Mouse (Mus musculus) hindbrain, embryonic 12.5 days (tissue): ENCODE measurements around the gene Prr5. TPM values are rescaled to one million over a fixed set of nuclear protein-coding genes. Genes with fewer than 3 reads are reported as not detected.
"Not testable (repeated sequence)": the region's sequence is repeated elsewhere in the genome, so short reads cannot be mapped to it uniquely, and the experiment has no call there.

Source experiments
- ATAC-seq: fragments of 200-750 bp; cut with Nextera tagmentation; 2 replicates; pipeline ENCODE4 v1.8.0; 2017; ENCODE audit warnings: moderate TSS enrichment; ENCODE audit not compliant: low FRiP score
- H3K27ac ChIP-seq: fragments of 300-500 bp; sonication (generic); 2 replicates; pipeline ENCODE4 v1.5.1; 2016; ENCODE audit warnings: mild to moderate bottlenecking
- H3K27me3 ChIP-seq: fragments of 300-500 bp; sonication (generic); 2 replicates; pipeline ENCODE4 v1.6.1; 2016; ENCODE audit warnings: mild to moderate bottlenecking
- H3K36me3 ChIP-seq: fragments of 300-500 bp; sonication (generic); 2 replicates; pipeline ENCODE4 v1.6.1; 2016; ENCODE audit warnings: mild to moderate bottlenecking
- H3K4me1 ChIP-seq: fragments of 300-500 bp; sonication (generic); 2 replicates; pipeline ENCODE4 v1.6.1; 2016
- H3K4me2 ChIP-seq: fragments of 300-500 bp; sonication (generic); replicated peaks from 2 replicates; pipeline ENCODE4 v1.6.1; 2016; ENCODE audit warnings: mild to moderate bottlenecking
- H3K4me3 ChIP-seq: fragments of 300-500 bp; sonication (generic); 2 replicates; pipeline ENCODE4 v1.5.1; 2016; ENCODE audit warnings: mild to moderate bottlenecking
- H3K9ac ChIP-seq: fragments of 300-500 bp; sonication (generic); 2 replicates; pipeline ENCODE4 v1.6.1; 2016; ENCODE audit warnings: mild to moderate bottlenecking, moderate library complexity
- H3K9me3 ChIP-seq: fragments of 300-500 bp; sonication (generic); replicated peaks from 2 replicates; pipeline ENCODE4 v1.6.1; 2016; ENCODE audit warnings: mild to moderate bottlenecking
- WGBS: fragments of 180-500 bp; shearing (Covaris S2); methylation state at CpG from one replicate; pipeline ENCODE4 v1.1.7; 2016; 5-methylcytosine and 5-hydroxymethylcytosine counted together
- polyA plus RNA-seq: library from polyadenylated mRNA; unstranded; fragments of >200 nt; fragmentation: Nextera tagmentation; extraction: Ambion mirVana; gene quantifications from 2 replicates; pipeline ENCODE4 v1.2.1, GENCODE M21; 2016

Gene Prr5
- polyA plus RNA-seq, 1 experiment from 2014 or later, result 17.9 TPM

GRCm38 (mm10) chr15:84702391-84703345 lies 33.2 kb downstream of the Prr5 start:
- Histone ChIP-seq H3K4me3 (no peak overlapping the region), H3K4me1 (no peaks in the 10 kb centered on the region), H3K27me3 (no peaks in the 10 kb centered on the region), H3K27ac (no peak overlapping the region), H3K9ac (no peak overlapping the region), H3K4me2 (no peak overlapping the region), H3K36me3 (no peaks in the 10 kb centered on the region), H3K9me3 (no peaks in the 10 kb centered on the region)
- ATAC-seq, result no peak
- 88% methylated on average over 28 of the region's 29 CpGs for WGBS

GRCm38 (mm10) chr15:84703992-84704391 lies 34.6 kb downstream of the Prr5 start:
- Histone ChIP-seq H3K27me3 (no peaks in the 10 kb centered on the region), H3K27ac (no peak overlapping the region), H3K9me3 (no peaks in the 10 kb centered on the region), H3K4me3 (no peak overlapping the region), H3K36me3 (no peaks in the 10 kb centered on the region), H3K9ac (no peak overlapping the region), H3K4me1 (no peaks in the 10 kb centered on the region), H3K4me2 (no peak overlapping the region)
- no peak for ATAC-seq
- 83% methylated on average over 7 of the region's 7 CpGs for WGBS

DNA sequence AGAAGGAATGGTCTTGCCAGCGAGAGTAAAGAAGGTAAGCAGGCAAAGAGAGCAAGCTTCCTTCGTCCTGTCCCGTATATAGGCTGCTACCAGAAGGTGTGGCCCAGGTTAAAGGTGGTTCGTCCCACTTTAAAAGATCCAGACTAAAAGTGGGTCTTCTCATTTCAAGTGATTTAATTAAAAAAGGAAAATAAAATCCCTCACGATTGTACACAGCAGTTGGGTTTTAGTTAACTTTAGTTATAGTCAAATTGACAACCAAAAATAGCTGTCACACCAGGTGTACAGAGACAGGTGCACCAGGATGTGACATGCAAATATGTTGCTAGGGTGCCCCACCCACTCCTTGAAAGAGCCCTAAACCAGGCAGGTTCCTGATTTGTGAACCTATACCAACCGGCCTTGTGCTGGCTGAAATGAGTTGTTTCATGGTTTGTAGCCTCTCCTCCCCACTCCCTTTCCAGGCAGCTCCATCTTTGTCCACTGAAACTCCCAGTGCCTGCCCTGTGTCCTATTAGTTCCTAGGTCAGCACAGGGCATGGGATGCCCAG lies 36.0 kb downstream of the Prr5 start:
- no peak overlapping the region for H3K27ac ChIP-seq
- WGBS, result 91% methylated on average over 6 of the region's 6 CpGs

DNA sequence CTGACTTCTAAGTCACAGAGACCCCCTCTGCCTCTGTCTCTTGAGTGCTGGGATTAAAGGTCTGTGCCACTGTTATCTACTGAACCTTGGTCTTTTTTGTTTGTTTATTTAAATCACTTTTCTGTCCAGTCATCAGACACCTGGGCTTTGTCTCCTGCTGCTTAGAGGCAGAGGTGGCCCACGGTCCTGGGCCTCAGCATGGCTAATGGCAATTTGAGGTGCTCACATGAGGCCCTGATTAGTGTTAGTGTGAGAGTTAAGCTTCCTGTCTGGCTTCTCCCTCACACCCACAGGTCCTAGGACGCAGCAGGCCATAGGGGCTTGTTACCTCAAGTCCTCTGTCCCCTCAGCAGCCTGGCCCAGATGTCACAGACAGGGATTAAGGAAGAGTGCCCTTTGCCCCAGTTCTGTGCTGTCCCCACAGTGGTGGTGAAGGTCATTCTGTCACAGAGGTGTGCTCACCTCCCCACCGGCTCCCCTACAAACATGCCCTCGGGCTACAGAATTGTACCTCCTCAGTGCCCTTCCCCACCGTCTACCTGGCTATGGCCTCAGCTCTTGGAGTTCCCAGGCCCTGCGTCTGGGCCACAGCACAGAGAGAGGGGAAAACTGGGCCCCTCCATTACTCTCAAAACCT lies 37.7 kb downstream of the Prr5 start:
- no peak for ATAC-seq

More for the DNA sequence above, 36.0 kb downstream of the Prr5 start:
- no peaks in the 10 kb centered on the region for H3K9me3 ChIP-seq
- no peaks in the 10 kb centered on the region for H3K27me3 ChIP-seq
- H3K4me1 ChIP-seq, result no peaks in the 10 kb centered on the region
- H3K4me2 ChIP-seq, result no peak overlapping the region
- no peak for ATAC-seq
- H3K4me3 ChIP-seq, result no peak overlapping the region
- H3K9ac ChIP-seq, result no peak overlapping the region
- H3K36me3 ChIP-seq, result no peaks in the 10 kb centered on the region

DNA sequence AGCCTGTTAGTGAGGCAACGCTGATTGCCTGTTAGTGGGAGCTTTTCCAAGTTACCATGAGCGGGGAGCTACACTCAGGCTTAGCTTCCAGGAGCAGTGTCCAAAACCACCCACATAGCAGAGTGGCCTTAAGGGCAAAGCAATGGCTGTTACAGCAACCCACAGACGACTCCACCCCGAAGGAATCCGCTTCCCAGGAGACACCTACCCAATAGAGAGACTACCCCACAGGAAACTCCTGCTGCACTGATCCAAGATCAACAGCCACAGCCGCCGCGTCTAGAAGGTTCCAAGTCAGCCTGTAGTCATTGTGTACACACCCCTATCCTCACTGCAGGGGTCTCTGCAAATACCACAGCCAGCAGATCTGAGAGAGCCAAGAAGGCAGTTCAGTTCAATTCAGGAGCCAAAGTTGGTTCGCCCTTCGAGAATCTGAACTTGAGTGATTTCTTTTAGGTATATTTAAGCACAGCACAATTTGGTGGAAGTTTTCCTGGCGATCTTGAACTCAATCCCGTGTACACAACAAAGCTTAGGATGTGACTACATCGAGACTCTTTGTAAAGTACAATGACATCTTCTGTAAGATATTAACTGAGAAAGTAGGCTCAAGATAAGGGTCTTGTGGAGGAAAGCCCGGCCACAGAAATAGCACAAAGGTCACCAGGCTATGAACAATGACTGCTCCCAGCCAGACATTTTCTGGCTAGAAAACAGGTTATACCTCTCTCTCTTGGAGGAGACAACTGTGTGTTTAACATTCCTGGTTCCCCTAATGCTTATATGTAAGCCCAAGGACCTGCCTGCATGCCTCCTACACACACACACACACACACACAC lies 43.4 kb downstream of the Prr5 start:
- no peak overlapping the region for H3K4me2 ChIP-seq
- ATAC-seq, result no peak

More for the DNA sequence above, 37.7 kb downstream of the Prr5 start:
- Histone ChIP-seq H3K27ac (no peak overlapping the region), H3K4me1 (no peaks in the 10 kb centered on the region), H3K36me3 (no peaks in the 10 kb centered on the region), H3K4me3 (no peak overlapping the region), H3K27me3 (0 out of 2 replicates have a peak, but pooled peaks cover 2% of the 10 kb centered on the region), H3K4me2 (no peak overlapping the region), H3K9ac (no peak overlapping the region), H3K9me3 (no peaks in the 10 kb centered on the region)
- 81% methylated on average over 6 of the region's 6 CpGs for WGBS

DNA sequence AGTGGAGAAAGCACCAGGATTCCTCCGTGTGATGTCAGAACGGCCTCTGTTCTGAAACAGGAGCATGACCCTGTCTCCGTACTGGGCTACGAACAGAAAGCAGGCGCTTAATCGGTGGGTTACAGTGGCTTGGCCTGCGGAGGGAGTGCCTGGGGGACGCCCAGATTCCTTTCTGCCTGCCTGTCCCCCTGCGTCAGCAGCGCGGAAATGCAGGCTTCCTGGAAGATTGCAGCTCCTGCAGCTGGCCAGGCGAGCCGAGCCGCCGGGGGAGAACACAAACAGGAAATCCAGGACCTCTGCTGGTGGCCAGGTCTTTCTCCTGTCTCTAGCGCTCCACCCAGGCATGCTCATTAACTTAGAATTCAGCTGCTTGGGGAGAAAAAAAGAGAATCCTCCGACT lies 45.3 kb downstream of the Prr5 start:
- Histone ChIP-seq H3K36me3 (no peaks in the 10 kb centered on the region), H3K27me3 (peaks cover 20% of the 10 kb centered on the region), H3K9me3 (no peaks in the 10 kb centered on the region), H3K4me1 (peaks cover 14% of the 10 kb centered on the region), H3K4me2 (peak overlapping the region; percentile 49), H3K27ac (peak overlapping the region; percentile 75), H3K4me3 (peak overlapping the region; percentile 17; the same call in 1 of the 2 replicates), H3K9ac (peak overlapping the region; percentile 35; the same call in 1 of the 2 replicates)
- peak; percentile 52; the same call in 1 of the 2 replicates for ATAC-seq
- WGBS, result 1% methylated on average over 17 of the region's 17 CpGs

More for the DNA sequence above, 43.4 kb downstream of the Prr5 start:
- Histone ChIP-seq H3K9me3 (no peaks in the 10 kb centered on the region), H3K9ac (no peak overlapping the region), H3K27me3 (0 out of 2 replicates have a peak, but pooled peaks cover 4% of the 10 kb centered on the region), H3K27ac (no peak overlapping the region), H3K4me3 (no peak overlapping the region), H3K4me1 (peaks cover 11% of the 10 kb centered on the region), H3K36me3 (no peaks in the 10 kb centered on the region)
- 65% methylated on average over 14 of the region's 14 CpGs for WGBS

- peak overlapping the region; percentile 49 for H3K4me2 ChIP-seq
- no peaks in the 10 kb centered on the region for H3K36me3 ChIP-seq
- H3K9ac ChIP-seq, result peak overlapping the region; percentile 35; the same call in 1 of the 2 replicates
- H3K4me3 ChIP-seq, result 0 out of 2 replicates have a peak overlapping the region, but pooled peaks have one; percentile 17
- peaks cover 24% of the 10 kb centered on the region for H3K27me3 ChIP-seq
- 38% methylated on average over 11 of the region's 11 CpGs for WGBS
- H3K9me3 ChIP-seq, result no peaks in the 10 kb centered on the region
- ATAC-seq, result no peak
- peaks cover 18% of the 10 kb centered on the region for H3K4me1 ChIP-seq
- peak overlapping the region; percentile 75 for H3K27ac ChIP-seq
Observed at GRCm38 (mm10) chr15:84715132-84715531, 45.7 kb downstream of the Prr5 start.

DNA sequence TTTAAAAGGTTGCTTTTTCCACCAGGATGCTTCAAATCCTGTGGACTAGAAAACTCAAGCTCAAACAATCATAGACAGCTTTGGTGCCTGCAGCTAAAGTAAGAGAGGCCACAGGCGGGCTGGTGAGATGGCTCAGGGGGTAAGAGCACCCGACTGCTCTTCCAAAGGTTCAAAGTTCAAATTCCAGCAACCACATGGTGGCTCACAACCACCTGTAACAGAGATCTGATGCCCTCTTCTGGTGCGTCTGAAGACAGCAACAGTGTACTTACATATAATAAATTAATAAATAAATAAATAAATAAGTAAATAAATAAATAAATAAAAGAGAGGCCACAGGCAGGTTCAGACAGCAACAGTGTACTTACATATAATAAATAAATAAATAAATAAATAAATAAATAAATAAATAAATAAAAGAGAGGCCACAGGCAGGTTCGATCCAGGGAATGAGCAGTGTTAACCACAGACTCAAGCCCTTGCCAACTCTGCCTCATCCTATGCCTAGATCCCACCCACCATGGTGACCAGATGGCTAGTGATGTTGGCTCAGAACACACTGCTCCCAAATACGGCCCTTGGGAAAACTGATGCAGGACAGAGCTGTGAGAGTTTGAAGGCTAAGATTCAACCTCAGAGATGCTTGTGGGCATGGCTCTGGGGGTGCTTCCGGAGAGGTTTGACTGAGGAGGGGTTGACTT lies 48.3 kb downstream of the Prr5 start:
- Histone ChIP-seq H3K4me1 (peaks cover 26% of the 10 kb centered on the region), H3K27me3 (peaks cover 38% of the 10 kb centered on the region)
- H3K4me2 ChIP-seq, ATAC-seq, H3K36me3 ChIP-seq, H3K4me3 ChIP-seq, H3K9me3 ChIP-seq, H3K9ac ChIP-seq, H3K27ac ChIP-seq: not testable (repeated sequence)
- WGBS, result 60% methylated on average over 6 of the region's 6 CpGs

DNA sequence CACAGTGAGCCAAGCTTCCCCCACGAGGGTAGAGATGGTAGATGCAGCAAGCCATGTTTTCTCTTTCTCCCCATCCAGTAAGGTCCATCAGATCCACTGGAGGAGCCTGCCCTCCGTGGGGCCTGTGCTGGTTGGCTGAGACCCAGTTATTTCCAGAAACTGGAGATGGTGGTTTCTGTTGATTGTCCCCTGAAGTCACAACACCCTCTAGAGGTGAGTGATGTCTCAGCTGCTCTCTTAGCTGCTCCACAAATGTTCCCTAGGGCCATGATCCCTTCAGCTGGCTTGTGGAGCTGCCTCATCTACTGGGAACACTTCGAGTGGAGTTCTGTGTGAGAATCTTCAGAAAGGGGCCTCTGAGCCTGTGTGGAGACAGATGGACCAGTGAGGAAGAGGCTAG lies 49.4 kb downstream of the Prr5 start:
- H3K27ac ChIP-seq, result no peak overlapping the region
- H3K36me3 ChIP-seq, result no peaks in the 10 kb centered on the region
- no peaks in the 10 kb centered on the region for H3K9me3 ChIP-seq
- peaks cover 35% of the 10 kb centered on the region for H3K27me3 ChIP-seq
- no peak overlapping the region for H3K4me2 ChIP-seq
- no peak for ATAC-seq
- H3K9ac ChIP-seq, result no peak overlapping the region
- no peak overlapping the region for H3K4me3 ChIP-seq
- peaks cover 26% of the 10 kb centered on the region for H3K4me1 ChIP-seq
- 60% methylated on average over 3 of the region's 3 CpGs for WGBS

GRCm38 (mm10) chr15:84719791-84720190 lies 50.4 kb downstream of the Prr5 start, which contains the start of gene Arhgap8:
TSS of gene Arhgap8 (plus strand) at chr15:84720052.
- no peak for ATAC-seq
- H3K9me3 ChIP-seq, result no peaks in the 10 kb centered on the region
- H3K36me3 ChIP-seq, result no peaks in the 10 kb centered on the region
- H3K9ac ChIP-seq, result 0 out of 2 replicates have a peak within 1 kb of the TSS, but pooled peaks have one; percentile 18
- H3K27me3 ChIP-seq, result peaks cover 35% of the 10 kb centered on the region
- WGBS, result 4% methylated on average over 21 of the region's 24 CpGs
- H3K4me2 ChIP-seq, result peak within 1 kb of the TSS; percentile 50
- H3K4me1 ChIP-seq, result peaks cover 21% of the 10 kb centered on the region
- peak within 1 kb of the TSS; percentile 25 for H3K4me3 ChIP-seq
- H3K27ac ChIP-seq, result no peak within 1 kb of the TSS
